Mouse (Mus musculus) kidney, postnatal 10 days (tissue): Measurements from ENCODE around the gene Fam98a.

ENCODE experiments used
- DNase-seq: peaks from one replicate; pipeline ENCODE4 v3.0.0; 2021; ENCODE audit warnings: mixed read lengths

Fam98a gene

DNA sequence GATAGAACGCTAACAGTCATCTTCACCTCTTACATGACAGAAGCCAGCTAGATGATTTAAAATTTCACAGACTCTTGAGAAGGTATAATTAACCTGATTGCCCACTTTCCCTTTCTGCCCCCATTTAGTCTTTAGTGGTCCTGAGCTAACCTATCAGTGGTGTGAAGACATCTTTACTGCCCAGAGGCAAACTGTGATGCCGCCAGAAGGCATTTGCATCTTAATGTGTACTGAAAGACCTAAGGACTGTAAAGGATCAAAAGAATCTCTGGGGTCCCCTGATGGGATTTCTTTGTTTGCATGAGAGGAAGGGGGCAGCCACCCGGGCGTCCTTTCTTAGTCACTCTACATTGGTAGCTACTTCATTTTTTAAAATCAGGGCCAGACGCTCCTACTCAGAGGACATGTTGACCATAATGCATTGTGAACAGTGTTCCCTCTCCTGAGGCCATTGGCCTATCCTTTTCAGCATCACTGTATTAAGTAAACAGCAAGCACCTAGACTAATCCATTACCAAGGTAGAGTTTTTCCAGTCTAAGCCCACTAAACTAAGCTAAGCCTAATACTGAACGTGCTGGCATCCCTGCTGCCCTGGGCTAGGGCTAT is 30.4 kb downstream of the Fam98a start:
- DNase-seq = no peak

DNA sequence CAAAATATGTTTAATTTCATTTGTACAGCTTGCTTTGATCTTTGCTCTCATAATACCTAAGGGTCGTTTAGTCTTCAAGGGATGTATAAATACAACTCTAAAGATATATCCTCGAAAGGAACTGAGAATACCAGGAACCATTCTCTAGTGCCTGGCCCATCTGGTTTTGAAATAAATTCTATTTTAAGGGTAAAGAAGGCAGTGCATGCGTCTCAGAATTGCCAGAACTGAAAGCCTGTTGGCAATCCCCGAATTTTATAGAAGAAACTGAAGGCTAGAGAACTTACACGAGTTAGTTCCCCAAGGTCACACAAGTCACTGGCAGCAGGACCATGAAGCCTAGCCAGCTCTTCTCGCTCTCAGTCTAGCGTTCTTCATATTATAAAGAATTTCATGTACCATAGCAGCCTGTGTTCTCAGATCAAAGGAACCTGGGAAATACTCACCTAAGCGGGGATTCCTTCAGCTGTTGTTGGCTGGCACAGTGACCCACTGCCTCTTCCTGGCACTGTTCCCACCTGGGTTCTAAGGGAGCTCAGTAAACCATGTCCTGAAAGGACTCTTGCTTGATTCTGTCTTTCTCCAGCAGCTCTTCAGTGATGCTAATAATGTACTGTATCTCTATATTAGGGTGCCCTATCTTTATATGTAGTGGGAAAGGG is 32.4 kb downstream of the Fam98a start:
- peak; percentile 33 for DNase-seq

DNA sequence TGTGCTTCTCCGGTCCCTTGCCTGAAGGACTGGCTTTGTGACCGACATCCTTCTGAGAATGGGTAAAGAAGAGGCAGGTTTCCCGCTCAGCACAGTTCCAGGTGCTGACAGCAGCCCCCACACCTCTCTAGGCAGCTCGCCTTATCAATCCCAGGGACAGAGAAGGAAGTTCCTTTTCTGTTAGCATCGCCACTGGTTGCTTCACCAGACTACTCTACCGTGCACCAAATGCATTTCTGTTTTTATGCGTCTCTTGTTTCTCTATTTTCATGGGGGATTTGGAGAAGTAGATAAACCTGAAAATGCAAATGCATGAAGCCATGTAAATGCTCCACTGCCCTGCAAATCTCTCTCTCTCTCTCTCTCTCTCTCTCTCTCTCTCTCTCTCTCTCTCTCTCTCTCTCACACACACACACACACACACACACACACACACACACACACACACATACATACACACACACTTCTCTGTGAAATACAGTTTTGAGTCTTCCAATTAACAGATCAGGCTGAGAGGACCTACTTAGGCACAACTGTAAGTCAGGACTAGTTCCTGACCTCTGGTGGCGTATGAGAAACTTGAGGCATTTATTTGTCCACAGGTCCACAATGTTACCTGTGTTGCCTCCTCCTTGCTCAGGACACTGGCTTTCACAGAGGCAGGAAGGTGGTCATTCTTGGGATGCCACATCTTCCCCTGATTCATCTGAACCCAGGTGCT is 33.4 kb downstream of the Fam98a start:
- no peak for DNase-seq

DNA sequence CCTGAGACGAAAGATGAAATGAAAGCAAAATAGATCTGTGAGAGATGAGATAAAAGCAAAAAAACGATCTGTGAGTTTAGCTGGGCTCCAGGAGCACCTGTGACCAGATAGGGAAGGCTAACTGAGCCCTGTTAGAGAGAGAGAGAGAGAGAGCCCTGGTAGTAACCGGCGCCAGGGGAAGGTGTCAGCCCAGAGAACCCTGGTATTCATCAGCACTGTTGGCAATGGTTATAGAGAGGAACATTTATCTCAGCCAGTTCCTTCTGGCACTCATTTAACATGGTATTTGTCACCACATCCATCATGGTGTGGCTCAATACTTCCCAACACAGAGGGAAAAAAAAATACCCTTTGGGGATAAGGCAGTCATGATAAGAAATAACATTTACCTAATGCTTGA is 35.2 kb downstream of the Fam98a start:
- no peak for DNase-seq

DNA sequence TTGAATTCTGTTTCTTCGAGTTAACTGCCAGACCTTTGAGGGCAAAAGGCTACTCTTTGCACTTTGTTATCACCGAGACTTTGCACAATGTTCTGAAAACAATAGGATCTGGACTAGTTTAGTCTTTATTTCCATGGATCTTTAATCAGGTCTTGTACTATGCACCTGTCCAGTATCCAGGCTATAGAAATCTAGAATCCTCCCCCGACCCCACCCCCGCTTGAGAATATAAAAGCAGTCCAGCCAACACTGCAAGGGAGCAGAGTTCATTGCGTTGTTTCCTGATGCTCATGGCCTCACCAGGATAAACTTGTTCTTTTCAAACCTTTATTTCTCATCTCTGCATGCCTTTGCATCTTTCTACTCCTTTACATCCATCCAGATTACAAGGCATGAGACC is 42.5 kb downstream of the Fam98a start:
- no peak for DNase-seq

DNA sequence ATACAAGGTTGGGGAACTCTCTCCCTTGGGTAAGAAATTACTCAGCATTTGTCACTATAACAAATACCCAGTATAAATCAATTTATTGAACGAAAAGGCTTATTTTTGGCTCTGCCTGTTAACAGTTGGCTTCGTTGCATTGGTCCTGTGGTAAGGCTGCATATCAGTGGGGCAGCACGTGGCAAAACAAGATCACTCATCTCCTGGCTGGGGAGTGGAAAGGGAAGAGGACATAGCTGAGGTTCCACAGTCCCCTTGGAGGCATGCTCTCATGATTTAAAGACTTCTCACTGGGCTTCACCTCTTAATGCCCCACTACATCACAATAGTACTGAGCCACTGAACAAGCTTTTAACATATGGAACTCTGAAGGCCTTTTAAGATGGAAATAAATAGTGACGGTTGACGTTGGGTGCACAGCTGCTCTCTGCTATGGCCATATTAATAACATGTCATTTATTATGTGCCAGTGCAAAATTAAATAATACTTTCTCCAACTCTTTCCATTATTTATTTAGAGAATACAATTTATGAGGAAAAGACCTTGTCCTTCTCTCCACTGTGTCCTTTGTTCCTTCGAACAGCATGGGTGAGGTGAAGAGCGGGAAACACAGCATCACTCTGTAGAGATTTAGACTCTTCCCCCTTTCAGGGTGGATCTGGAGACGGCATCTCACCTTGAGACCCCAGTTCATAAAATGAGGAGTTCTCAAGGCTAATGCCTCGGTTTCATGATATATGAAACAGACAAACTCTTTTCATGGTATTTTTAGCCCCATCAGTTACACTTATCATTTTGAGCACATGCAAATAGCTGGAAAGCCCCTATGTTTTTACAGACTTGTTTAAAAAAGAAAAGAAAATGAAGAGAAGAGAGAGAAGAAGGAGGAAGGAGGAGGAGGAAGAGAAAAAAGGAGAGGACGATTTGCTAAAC is 44.8 kb downstream of the Fam98a start:
- DNase-seq = no peak

DNA sequence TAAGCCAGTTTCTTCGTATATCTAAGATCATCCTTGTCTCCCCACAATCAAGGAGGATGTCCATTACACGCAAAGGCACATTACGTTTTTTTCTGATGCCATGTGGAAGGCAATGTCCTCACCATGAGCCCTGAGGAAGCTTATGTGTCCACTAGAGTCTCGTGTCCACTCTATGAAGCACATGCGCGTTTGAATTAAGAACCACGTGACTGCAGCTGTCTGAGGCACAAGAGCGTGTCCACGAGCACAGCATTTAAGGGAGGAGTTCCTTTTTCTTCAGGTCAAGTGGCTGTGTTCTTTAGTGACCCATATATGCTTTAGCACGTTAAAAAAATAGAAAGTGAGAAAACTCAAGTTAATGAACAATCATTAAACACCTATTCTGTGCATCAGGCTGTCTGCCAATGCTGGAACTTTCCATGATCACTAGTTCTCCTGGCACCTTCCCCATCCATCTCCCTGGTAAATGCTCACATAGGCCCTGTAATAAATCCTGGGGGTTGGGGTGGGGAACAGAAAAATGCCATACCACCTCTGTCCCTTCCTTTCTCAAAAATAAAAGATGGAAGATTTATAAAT is 45.6 kb downstream of the Fam98a start:
- DNase-seq = peak; percentile 21

DNA sequence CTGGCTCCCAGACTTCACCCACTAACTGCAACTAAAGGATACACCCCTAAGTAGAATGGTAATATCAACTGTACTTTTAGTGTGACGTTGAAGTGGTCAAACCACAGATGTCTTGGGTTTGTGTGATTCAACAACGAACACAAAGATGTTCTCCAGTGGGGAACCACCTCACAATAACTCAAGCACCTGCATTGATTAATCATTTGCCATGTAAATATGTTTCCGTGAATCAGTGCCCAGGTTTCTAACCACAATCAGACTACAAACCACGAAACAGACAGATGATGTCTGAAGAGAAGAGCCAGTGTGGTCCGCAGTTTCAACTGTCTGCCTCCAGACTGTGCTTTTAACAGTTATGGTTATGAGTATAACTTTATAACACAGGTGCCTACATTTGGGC is 46.7 kb downstream of the Fam98a start:
- DNase-seq = no peak

DNA sequence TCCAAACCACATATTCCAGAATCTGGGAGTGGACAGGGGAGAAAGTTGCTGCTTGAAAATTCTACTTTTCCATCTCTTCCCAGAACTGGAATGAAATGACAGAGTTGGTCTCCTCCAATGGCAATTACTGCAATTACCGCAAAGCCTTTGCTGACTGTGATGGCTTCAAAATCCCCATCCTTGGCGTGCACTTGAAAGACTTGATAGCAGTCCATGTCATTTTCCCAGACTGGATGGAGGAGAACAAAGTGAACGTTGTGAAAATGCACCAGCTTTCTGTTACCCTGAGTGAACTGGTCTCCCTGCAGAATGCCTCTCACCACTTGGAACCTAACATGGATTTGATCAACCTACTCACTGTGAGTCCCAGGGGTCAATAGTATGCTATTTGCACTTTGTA is 48.7 kb downstream of the Fam98a start:
- no peak for DNase-seq

DNA sequence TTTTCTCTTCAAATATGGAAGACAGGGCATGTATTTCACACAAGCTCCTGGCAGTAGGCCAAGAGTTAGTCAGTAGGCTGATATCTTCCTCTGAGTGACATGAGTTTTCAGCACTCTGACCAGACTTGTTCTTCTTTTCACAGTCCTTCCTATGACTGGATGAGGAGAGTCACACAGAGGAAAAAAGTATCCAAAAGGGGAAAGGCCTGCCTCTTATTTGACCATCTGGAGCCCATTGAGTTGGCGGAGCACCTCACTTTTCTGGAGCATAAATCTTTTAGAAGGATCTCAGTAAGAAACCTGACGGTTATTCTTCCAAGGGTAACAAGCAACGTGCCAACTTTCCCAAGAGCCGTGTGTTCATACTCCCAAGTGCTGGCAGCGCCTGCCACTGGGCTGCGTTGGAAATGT is 53.5 kb downstream of the Fam98a start:
- no peak for DNase-seq

DNA sequence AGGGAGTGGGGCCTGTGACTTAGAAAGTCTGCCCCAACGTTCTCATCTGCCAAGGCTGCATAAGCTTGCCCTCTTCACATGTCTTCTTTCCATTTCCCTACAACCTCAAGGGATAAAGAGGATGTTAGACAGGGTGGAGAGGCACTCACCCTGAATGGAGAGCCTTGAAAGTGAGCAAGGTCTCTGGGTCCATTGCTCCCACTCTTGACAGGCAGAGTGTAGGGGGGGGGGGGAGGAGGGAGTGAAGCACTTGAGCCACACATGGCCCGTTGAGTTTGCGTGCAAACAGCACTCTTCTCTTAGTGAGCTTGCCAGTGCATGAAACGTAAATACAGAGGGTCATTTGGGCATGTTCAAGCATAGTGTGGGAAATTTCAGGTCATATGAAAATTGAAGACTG is 56.5 kb downstream of the Fam98a start:
- DNase-seq = no peak
